Mouse (Mus musculus) heart, embryonic 11.5 days (tissue): Measurements from ENCODE around the gene Cox10. TPM values are rescaled to one million over a fixed set of nuclear protein-coding genes. Genes with fewer than 3 reads are reported as not detected.

Source experiments
- ATAC-seq: fragments of 200-750 bp; cut with Nextera tagmentation; replicated peaks from 2 replicates; pipeline ENCODE4 v1.8.0; 2017; ENCODE audit warnings: moderate library complexity; ENCODE audit not compliant: insufficient number of reproducible peaks, low FRiP score, low TSS enrichment
- H3K27ac ChIP-seq: fragments of 300-500 bp; sonication (generic); 2 replicates; pipeline ENCODE4 v1.5.1; 2014; ENCODE audit warnings: mild to moderate bottlenecking, low read depth, low read length
- H3K27me3 ChIP-seq: fragments of 300-500 bp; sonication (generic); 2 replicates; pipeline ENCODE4 v1.6.1; 2014; ENCODE audit warnings: mild to moderate bottlenecking, low read length, mixed read lengths; ENCODE audit not compliant: control insufficient read depth, insufficient read depth
- H3K36me3 ChIP-seq: fragments of 300-500 bp; sonication (generic); 2 replicates; pipeline ENCODE4 v1.6.1; 2014; ENCODE audit warnings: mild to moderate bottlenecking, low read length, moderate library complexity, mixed read lengths; ENCODE audit not compliant: control insufficient read depth, insufficient read depth
- H3K4me1 ChIP-seq: fragments of 300-500 bp; sonication (generic); 2 replicates; pipeline ENCODE4 v1.6.1; 2014; ENCODE audit warnings: low read length; ENCODE audit not compliant: control insufficient read depth, insufficient read depth
- H3K4me2 ChIP-seq: fragments of 300-500 bp; sonication (generic); 2 replicates; pipeline ENCODE4 v1.6.1; 2014; ENCODE audit warnings: mild to moderate bottlenecking, moderate library complexity
- H3K4me3 ChIP-seq: fragments of 300-500 bp; sonication (generic); 2 replicates; pipeline ENCODE4 v1.5.1; 2014; ENCODE audit warnings: low read depth, low read length
- H3K9ac ChIP-seq: fragments of 300-500 bp; sonication (generic); 2 replicates; pipeline ENCODE4 v1.6.1; 2014; ENCODE audit warnings: mild to moderate bottlenecking, low read depth, low read length, moderate library complexity
- H3K9me3 ChIP-seq: fragments of 300-500 bp; sonication (generic); replicated peaks from 2 replicates; pipeline ENCODE4 v1.6.1; 2016; ENCODE audit warnings: low read length; ENCODE audit not compliant: control insufficient read depth
- WGBS: fragments of 180-500 bp; shearing (Covaris S2); extraction: QIAGEN DNeasy Blood & Tissue Kit; methylation state at CpG from one replicate; pipeline ENCODE4 v1.1.7; 2014; ENCODE audit not compliant: insufficient replicate concordance; 5-methylcytosine and 5-hydroxymethylcytosine counted together
- polyA plus RNA-seq: library from polyadenylated mRNA; unstranded; fragments of >200 nt; fragmentation: Nextera tagmentation; extraction: Ambion mirVana; gene quantifications from 2 replicates; pipeline ENCODE4 v1.2.1, GENCODE M21; 2014

The Cox10 gene
- polyA plus RNA-seq, 1 experiment from 2014 or later, result 35.2 TPM

GRCm38 (mm10) chr11:63986710-63987109 is 92.6 kb downstream of the Cox10 start:
- no peak for ATAC-seq
- H3K27me3 ChIP-seq, result no peaks in the 10 kb centered on the region
- H3K27ac ChIP-seq, result no peak overlapping the region
- no peak overlapping the region for H3K4me2 ChIP-seq
- H3K36me3 ChIP-seq, result no peaks in the 10 kb centered on the region
- no peak overlapping the region for H3K9ac ChIP-seq
- 74% methylated on average over 4 of the region's 4 CpGs for WGBS
- H3K9me3 ChIP-seq, result no peaks in the 10 kb centered on the region
- peaks cover 12% of the 10 kb centered on the region for H3K4me1 ChIP-seq
- H3K4me3 ChIP-seq, result no peak overlapping the region

GRCm38 (mm10) chr11:63985481-63985880 is 93.8 kb downstream of the Cox10 start:
- Histone ChIP-seq H3K36me3 (no peaks in the 10 kb centered on the region), H3K27ac (no peak overlapping the region), H3K9ac (no peak overlapping the region), H3K27me3 (no peaks in the 10 kb centered on the region), H3K4me1 (peaks cover 13% of the 10 kb centered on the region), H3K9me3 (no peaks in the 10 kb centered on the region), H3K4me2 (no peak overlapping the region), H3K4me3 (no peak overlapping the region)
- WGBS, result 40% methylated on average over 6 of the region's 6 CpGs
- no peak for ATAC-seq

- H3K4me2 ChIP-seq, result no peak overlapping the region
- no peak for ATAC-seq
- 68% methylated on average over 6 of the region's 6 CpGs for WGBS
- no peak overlapping the region for H3K4me3 ChIP-seq
- no peaks in the 10 kb centered on the region for H3K9me3 ChIP-seq
- peaks cover 15% of the 10 kb centered on the region for H3K4me1 ChIP-seq
- no peaks in the 10 kb centered on the region for H3K36me3 ChIP-seq
- no peak overlapping the region for H3K9ac ChIP-seq
- H3K27ac ChIP-seq, result no peak overlapping the region
- H3K27me3 ChIP-seq, result no peaks in the 10 kb centered on the region
These were observed 94.6 kb downstream of the Cox10 start for GRCm38 (mm10) chr11:63984622-63985168.

GRCm38 (mm10) chr11:63977741-63978140 is 101.5 kb downstream of the Cox10 start:
- no peaks in the 10 kb centered on the region for H3K27me3 ChIP-seq
- H3K4me2 ChIP-seq, result no peak overlapping the region
- no peak overlapping the region for H3K4me3 ChIP-seq
- H3K27ac ChIP-seq, result no peak overlapping the region
- ATAC-seq, result no peak
- no peak overlapping the region for H3K9ac ChIP-seq
- WGBS, result 66% methylated on average over 2 of the region's 2 CpGs
- no peaks in the 10 kb centered on the region for H3K9me3 ChIP-seq
- no peaks in the 10 kb centered on the region; the same call in 1 of the 2 replicates for H3K36me3 ChIP-seq
- H3K4me1 ChIP-seq, result 0 out of 2 replicates have a peak, but pooled peaks cover 2% of the 10 kb centered on the region

GRCm38 (mm10) chr11:63976775-63977174 is 102.5 kb downstream of the Cox10 start:
- no peaks in the 10 kb centered on the region for H3K9me3 ChIP-seq
- 0 out of 2 replicates have a peak, but pooled peaks cover 2% of the 10 kb centered on the region for H3K4me1 ChIP-seq
- no peak overlapping the region for H3K4me3 ChIP-seq
- no peak overlapping the region for H3K9ac ChIP-seq
- no peak overlapping the region for H3K27ac ChIP-seq
- no peaks in the 10 kb centered on the region for H3K27me3 ChIP-seq
- H3K36me3 ChIP-seq, result no peaks in the 10 kb centered on the region; the same call in 1 of the 2 replicates
- 84% methylated on average over 2 of the region's 2 CpGs for WGBS
- H3K4me2 ChIP-seq, result no peak overlapping the region
- no peak for ATAC-seq

- no peaks in the 10 kb centered on the region; the same call in 1 of the 2 replicates for H3K36me3 ChIP-seq
- no peaks in the 10 kb centered on the region for H3K27me3 ChIP-seq
- H3K4me2 ChIP-seq, result no peak overlapping the region
- H3K4me1 ChIP-seq, result 0 out of 2 replicates have a peak, but pooled peaks cover under 1% of the 10 kb centered on the region
- H3K9me3 ChIP-seq, result no peaks in the 10 kb centered on the region
- no peak overlapping the region for H3K27ac ChIP-seq
- no peak for ATAC-seq
- no peak overlapping the region for H3K4me3 ChIP-seq
- 74% methylated on average over 13 of the region's 13 CpGs for WGBS
- H3K9ac ChIP-seq, result no peak overlapping the region
These were observed 103.9 kb downstream of the Cox10 start for GRCm38 (mm10) chr11:63975260-63975899.

GRCm38 (mm10) chr11:63973973-63974372 is 105.3 kb downstream of the Cox10 start:
- H3K4me1 ChIP-seq, result peaks cover 5% of the 10 kb centered on the region; the same call in 1 of the 2 replicates
- no peak overlapping the region for H3K4me3 ChIP-seq
- 84% methylated on average over 2 of the region's 2 CpGs for WGBS
- no peak for ATAC-seq
- H3K4me2 ChIP-seq, result no peak overlapping the region
- H3K9me3 ChIP-seq, result no peaks in the 10 kb centered on the region
- H3K9ac ChIP-seq, result no peak overlapping the region
- no peaks in the 10 kb centered on the region for H3K27me3 ChIP-seq
- H3K36me3 ChIP-seq, result no peaks in the 10 kb centered on the region; the same call in 1 of the 2 replicates
- no peak overlapping the region for H3K27ac ChIP-seq

- peaks cover 8% of the 10 kb centered on the region; the same call in 1 of the 2 replicates for H3K4me1 ChIP-seq
- H3K27me3 ChIP-seq, result no peaks in the 10 kb centered on the region
- H3K9ac ChIP-seq, result no peak overlapping the region
- H3K4me3 ChIP-seq, result no peak overlapping the region
- H3K36me3 ChIP-seq, result no peaks in the 10 kb centered on the region; the same call in 1 of the 2 replicates
- 91% methylated on average over 9 of the region's 9 CpGs for WGBS
- ATAC-seq, result no peak
- H3K9me3 ChIP-seq, result no peaks in the 10 kb centered on the region
- no peak overlapping the region for H3K4me2 ChIP-seq
- no peak overlapping the region for H3K27ac ChIP-seq
These were observed 107.8 kb downstream of the Cox10 start for GRCm38 (mm10) chr11:63971462-63971861.
